Mouse (Mus musculus) lung, postnatal 0 days (tissue): Measurements from ENCODE around the gene Psip1.

ENCODE experiments used
- CTCF ChIP-seq: IDR thresholded peaks from 2 replicates; pipeline ENCODE4 v1.5.1; 2016; ENCODE audit warnings: antibody characterized with exemption, mild to moderate bottlenecking
- EP300 ChIP-seq: IDR thresholded peaks from 2 replicates; pipeline ENCODE4 v1.6.1; 2016; ENCODE audit warnings: antibody characterized with exemption, mild to moderate bottlenecking, control low read depth

DNA sequence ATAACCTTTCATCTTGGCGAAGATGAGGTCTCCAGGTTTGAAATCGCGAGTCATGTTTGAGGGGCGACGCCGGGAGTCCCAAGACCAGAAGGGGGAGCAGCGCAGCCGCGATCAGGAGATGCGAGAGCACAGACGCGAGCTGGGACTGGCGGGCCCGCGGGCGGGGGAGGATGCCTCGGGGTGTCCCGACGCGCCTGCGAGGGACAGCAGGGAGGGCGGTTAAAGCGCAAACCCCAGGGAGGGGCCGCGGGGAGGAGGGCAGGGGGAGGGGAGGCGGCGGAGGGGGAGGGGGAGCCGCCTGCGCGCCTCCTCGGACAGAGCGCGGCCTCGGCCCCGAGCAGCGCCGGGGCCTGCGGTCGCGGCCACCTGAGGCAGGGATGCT lies 533 bp downstream of the Psip1 start:
- TF ChIP-seq EP300, result no peak
- peak; percentile 79 for TF ChIP-seq CTCF
